Mouse (Mus musculus): ENCODE data around the gene Gdpd3. TPM values are rescaled to one million over a fixed set of nuclear protein-coding genes. Genes with fewer than 3 reads are reported as not detected.
A peak's percentile ranks its signal among the peaks of the same experiment; 100 is the strongest.

Gdpd3 gene
- polyA plus RNA-seq, 1 experiment from 2014 or later, result 2.1 TPM

GRCm38 (mm10) chr7:126798127-126799049 is 32.3 kb downstream of the Gdpd3 start:
- H3K9me3 ChIP-seq (ENCODE audit: control insufficient read depth, low read length), result no peaks in the 10 kb centered on the region
- peaks cover 11% of the 10 kb centered on the region for H3K36me3 ChIP-seq (ENCODE audit: control insufficient read depth, insufficient read depth, low read length)
- WGBS, result under 1% methylated on average over 40 of the region's 40 CpGs
- no peaks in the 10 kb centered on the region for H3K27me3 ChIP-seq (replicated peaks; ENCODE audit: control insufficient read depth, insufficient read depth, low read length)
- H3K4me2 ChIP-seq (ENCODE audit: low read depth, low read length), result peak overlapping the region; percentile 86
- H3K9ac ChIP-seq (ENCODE audit: low read depth, low read length), result peak overlapping the region; percentile 95
- peaks cover 32% of the 10 kb centered on the region for H3K4me1 ChIP-seq (ENCODE audit: control insufficient read depth, insufficient read depth, low read length)
- H3K27ac ChIP-seq (ENCODE audit: low read length), result peak overlapping the region; percentile 98
- peak overlapping the region; percentile 88 for H3K4me3 ChIP-seq (ENCODE audit: low read length)
- ATAC-seq, result no peak; the same call in 1 of the 2 replicates

DNA sequence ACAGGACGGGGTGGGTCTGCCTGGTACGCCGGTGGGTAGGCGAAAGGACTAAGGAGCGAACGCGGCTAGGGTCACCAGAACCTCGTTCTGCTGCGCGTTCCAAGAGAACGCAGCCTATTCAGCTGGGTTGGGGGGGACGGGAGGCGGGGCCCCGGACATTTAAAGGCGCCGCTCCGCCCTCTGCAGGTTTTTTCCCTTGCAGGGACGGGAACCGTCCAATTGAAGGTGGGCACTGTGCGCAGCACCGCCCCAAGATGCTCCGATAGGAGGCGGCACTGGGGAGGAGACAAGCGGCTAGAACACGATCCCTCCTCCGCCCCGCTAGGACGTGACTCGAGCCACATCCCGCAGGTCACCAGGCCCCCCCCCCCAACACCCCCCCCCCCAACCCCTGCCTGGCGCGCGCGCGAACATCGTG is 32.9 kb downstream of the Gdpd3 start:
- Histone ChIP-seq H3K4me1 (ENCODE audit: control insufficient read depth, insufficient read depth, low read length) (peaks cover 32% of the 10 kb centered on the region), H3K9me3 (ENCODE audit: control insufficient read depth, low read length) (no peaks in the 10 kb centered on the region), H3K36me3 (ENCODE audit: control insufficient read depth, insufficient read depth, low read length) (peaks cover 11% of the 10 kb centered on the region), H3K27ac (ENCODE audit: low read length) (peak overlapping the region; percentile 99), H3K4me2 (ENCODE audit: low read depth, low read length) (peak overlapping the region; percentile 86), H3K27me3 (replicated peaks; ENCODE audit: control insufficient read depth, insufficient read depth, low read length) (no peaks in the 10 kb centered on the region), H3K4me3 (ENCODE audit: low read length) (peak overlapping the region; percentile 88), H3K9ac (ENCODE audit: low read depth, low read length) (peak overlapping the region; percentile 95)
- under 1% methylated on average over 31 of the region's 36 CpGs for WGBS
- ATAC-seq, result peak; percentile 96

GRCm38 (mm10) chr7:126799468-126800268 is 33.5 kb downstream of the Gdpd3 start:
- no peaks in the 10 kb centered on the region for H3K9me3 ChIP-seq (ENCODE audit: control insufficient read depth, low read length)
- peaks cover 32% of the 10 kb centered on the region for H3K4me1 ChIP-seq (ENCODE audit: control insufficient read depth, insufficient read depth, low read length)
- no peaks in the 10 kb centered on the region for H3K27me3 ChIP-seq (replicated peaks; ENCODE audit: control insufficient read depth, insufficient read depth, low read length)
- H3K27ac ChIP-seq (ENCODE audit: low read length), result peak overlapping the region; percentile 99
- H3K4me3 ChIP-seq (ENCODE audit: low read length), result peak overlapping the region; percentile 88
- H3K4me2 ChIP-seq (ENCODE audit: low read depth, low read length), result peak overlapping the region; percentile 76
- 3% methylated on average over 38 of the region's 38 CpGs for WGBS
- ATAC-seq, result peak; percentile 87
- H3K9ac ChIP-seq (ENCODE audit: low read depth, low read length), result peak overlapping the region; percentile 77
- H3K36me3 ChIP-seq (ENCODE audit: control insufficient read depth, insufficient read depth, low read length), result peaks cover 11% of the 10 kb centered on the region

GRCm38 (mm10) chr7:126800269-126801056 is 34.3 kb downstream of the Gdpd3 start:
- WGBS, result 66% methylated on average over 5 of the region's 5 CpGs
- peak overlapping the region; percentile 88 for H3K4me3 ChIP-seq (ENCODE audit: low read length)
- H3K4me1 ChIP-seq (ENCODE audit: control insufficient read depth, insufficient read depth, low read length), result peaks cover 32% of the 10 kb centered on the region
- H3K4me2 ChIP-seq (ENCODE audit: low read depth, low read length), result peak overlapping the region; percentile 76
- H3K9me3 ChIP-seq (ENCODE audit: control insufficient read depth, low read length), result no peaks in the 10 kb centered on the region
- H3K27ac ChIP-seq (ENCODE audit: low read length), result peak overlapping the region; percentile 99
- H3K9ac ChIP-seq (ENCODE audit: low read depth, low read length), result peak overlapping the region; percentile 77
- H3K36me3 ChIP-seq (ENCODE audit: control insufficient read depth, insufficient read depth, low read length), result peaks cover 11% of the 10 kb centered on the region
- H3K27me3 ChIP-seq (replicated peaks; ENCODE audit: control insufficient read depth, insufficient read depth, low read length), result no peaks in the 10 kb centered on the region
- ATAC-seq, result no peak

DNA sequence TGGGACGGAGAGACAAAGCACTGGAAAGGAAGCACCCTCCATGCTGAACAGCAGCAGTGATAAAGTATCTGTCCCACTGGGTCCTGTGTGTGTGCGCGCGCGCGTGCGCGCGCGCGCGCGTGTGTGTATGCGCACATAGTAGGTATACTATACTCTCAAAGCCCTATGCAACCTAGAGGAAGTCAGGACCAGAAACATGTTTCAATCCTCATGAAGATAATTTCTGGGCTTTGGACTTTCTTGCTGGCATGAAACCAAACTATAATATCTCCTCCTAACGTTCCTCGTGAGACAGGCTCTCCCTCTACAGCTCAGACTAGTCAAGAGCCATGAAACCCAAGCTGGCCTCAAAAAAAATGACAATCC is 34.9 kb downstream of the Gdpd3 start:
- H3K9me3 ChIP-seq (ENCODE audit: control insufficient read depth, low read length), result no peaks in the 10 kb centered on the region
- peaks cover 10% of the 10 kb centered on the region for H3K36me3 ChIP-seq (ENCODE audit: control insufficient read depth, insufficient read depth, low read length)
- no peaks in the 10 kb centered on the region for H3K27me3 ChIP-seq (replicated peaks; ENCODE audit: control insufficient read depth, insufficient read depth, low read length)
- peaks cover 31% of the 10 kb centered on the region for H3K4me1 ChIP-seq (ENCODE audit: control insufficient read depth, insufficient read depth, low read length)
- no peak overlapping the region for H3K27ac ChIP-seq (ENCODE audit: low read length)
- no peak overlapping the region for H3K4me3 ChIP-seq (ENCODE audit: low read length)
- H3K4me2 ChIP-seq (ENCODE audit: low read depth, low read length), result no peak overlapping the region
- ATAC-seq, result no peak
- peak overlapping the region; percentile 77; the same call in 1 of the 2 replicates for H3K9ac ChIP-seq (ENCODE audit: low read depth, low read length)
- 90% methylated on average over 16 of the region's 16 CpGs for WGBS

DNA sequence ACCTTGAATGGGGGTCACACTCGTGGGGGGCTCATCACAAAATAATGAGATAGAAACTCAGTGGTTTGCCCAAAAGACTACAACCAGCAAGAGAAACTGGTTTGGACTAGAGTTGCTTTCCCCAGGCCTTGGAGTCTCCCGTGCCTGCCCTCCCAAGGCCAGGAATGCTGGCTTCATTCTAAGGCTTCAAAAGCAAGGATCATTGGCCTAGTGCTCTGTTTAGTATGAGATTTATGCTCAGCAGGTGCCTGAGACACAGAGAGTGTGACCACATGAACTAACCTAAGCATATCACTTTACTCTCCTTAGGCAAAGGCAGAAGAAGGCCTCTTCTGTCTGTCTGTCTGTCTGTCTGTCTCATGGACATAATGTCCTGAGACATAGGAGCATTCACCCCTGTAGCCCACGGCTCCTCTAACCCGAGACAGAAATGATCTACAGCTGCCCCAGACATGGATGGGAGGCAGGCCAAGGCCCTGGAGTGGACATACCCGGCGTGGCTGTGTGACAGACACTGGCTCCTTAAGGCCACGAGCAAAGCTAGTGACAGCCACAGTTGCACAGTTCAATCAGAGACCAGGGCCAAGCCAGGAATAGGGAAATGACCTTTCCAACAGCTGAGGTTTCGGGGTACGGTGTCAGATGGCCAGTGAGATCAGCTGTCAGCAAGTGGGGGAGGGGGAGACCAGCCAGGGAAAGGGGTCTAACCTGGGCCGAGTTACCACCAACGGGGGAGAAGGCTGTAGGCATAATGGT is 36.2 kb downstream of the Gdpd3 start:
- Histone ChIP-seq H3K36me3 (ENCODE audit: control insufficient read depth, insufficient read depth, low read length) (no peaks in the 10 kb centered on the region), H3K27ac (ENCODE audit: low read length) (no peak overlapping the region), H3K27me3 (replicated peaks; ENCODE audit: control insufficient read depth, insufficient read depth, low read length) (no peaks in the 10 kb centered on the region), H3K4me3 (ENCODE audit: low read length) (no peak overlapping the region), H3K4me1 (ENCODE audit: control insufficient read depth, insufficient read depth, low read length) (peaks cover 19% of the 10 kb centered on the region), H3K9ac (ENCODE audit: low read depth, low read length) (no peak overlapping the region), H3K4me2 (ENCODE audit: low read depth, low read length) (no peak overlapping the region), H3K9me3 (ENCODE audit: control insufficient read depth, low read length) (no peaks in the 10 kb centered on the region)
- no peak for ATAC-seq
- 85% methylated on average over 11 of the region's 11 CpGs for WGBS

GRCm38 (mm10) chr7:126803181-126803580 is 37.0 kb downstream of the Gdpd3 start:
- no peaks in the 10 kb centered on the region for H3K36me3 ChIP-seq (ENCODE audit: control insufficient read depth, insufficient read depth, low read length)

DNA sequence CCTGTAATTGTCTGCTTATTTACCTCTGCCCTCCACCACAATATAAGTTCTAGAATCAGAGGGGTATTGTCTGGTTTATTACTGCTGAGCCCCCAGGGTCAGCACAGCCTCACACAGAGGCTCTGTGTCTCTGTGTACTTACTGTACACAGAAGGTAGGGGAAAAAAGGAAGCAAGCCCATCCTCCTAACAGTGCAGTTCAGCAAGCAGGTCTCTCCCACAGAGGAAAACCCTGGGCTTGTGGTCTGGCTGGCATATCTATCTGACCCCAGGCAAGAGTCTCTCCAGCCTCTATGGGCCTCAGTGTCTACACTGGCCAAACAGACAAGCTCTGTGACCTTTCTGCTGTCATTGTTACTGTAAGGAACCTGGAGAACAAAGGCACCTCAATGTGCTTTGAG is 37.6 kb downstream of the Gdpd3 start:
- Histone ChIP-seq H3K27ac (ENCODE audit: low read length) (no peak overlapping the region), H3K4me1 (ENCODE audit: control insufficient read depth, insufficient read depth, low read length) (peaks cover 26% of the 10 kb centered on the region), H3K4me3 (ENCODE audit: low read length) (no peak overlapping the region), H3K9me3 (ENCODE audit: control insufficient read depth, low read length) (no peaks in the 10 kb centered on the region), H3K9ac (ENCODE audit: low read depth, low read length) (no peak overlapping the region), H3K36me3 (ENCODE audit: control insufficient read depth, insufficient read depth, low read length) (no peaks in the 10 kb centered on the region), H3K4me2 (ENCODE audit: low read depth, low read length) (no peak overlapping the region), H3K27me3 (replicated peaks; ENCODE audit: control insufficient read depth, insufficient read depth, low read length) (no peaks in the 10 kb centered on the region)
- ATAC-seq, result no peak

More at GRCm38 (mm10) chr7:126803181-126803580, 37.0 kb downstream of the Gdpd3 start:
- Histone ChIP-seq H3K27ac (ENCODE audit: low read length) (no peak overlapping the region), H3K9me3 (ENCODE audit: control insufficient read depth, low read length) (no peaks in the 10 kb centered on the region), H3K27me3 (replicated peaks; ENCODE audit: control insufficient read depth, insufficient read depth, low read length) (no peaks in the 10 kb centered on the region), H3K4me3 (ENCODE audit: low read length) (no peak overlapping the region), H3K4me2 (ENCODE audit: low read depth, low read length) (no peak overlapping the region), H3K4me1 (ENCODE audit: control insufficient read depth, insufficient read depth, low read length) (peaks cover 22% of the 10 kb centered on the region), H3K9ac (ENCODE audit: low read depth, low read length) (no peak overlapping the region)
- 71% methylated on average over 6 of the region's 6 CpGs for WGBS
- no peak for ATAC-seq
